Mouse (Mus musculus) erythroblast, embryonic 14.5 days (primary cell): ENCODE results near the gene Camkk2. TPM values are rescaled to one million over a fixed set of nuclear protein-coding genes. Genes with fewer than 3 reads are reported as not detected.

Experiments
- H3K27me3 ChIP-seq: 2 replicates; pipeline ENCODE4 v1.6.1; 2012; ENCODE audit warnings: inconsistent platforms; ENCODE audit not compliant: control insufficient read depth
- H3K36me3 ChIP-seq: 2 replicates; pipeline ENCODE4 v1.6.1; 2012; ENCODE audit warnings: mild to moderate bottlenecking, inconsistent platforms; ENCODE audit not compliant: control insufficient read depth
- H3K4me1 ChIP-seq: 2 replicates; pipeline ENCODE4 v1.6.1; 2012; ENCODE audit warnings: inconsistent platforms; ENCODE audit not compliant: control insufficient read depth
- H3K4me3 ChIP-seq: replicated peaks from 2 replicates; pipeline ENCODE3; 2012; ENCODE audit warnings: moderate library complexity, mild to moderate bottlenecking, inconsistent platforms
- H3K9me3 ChIP-seq: 2 replicates; pipeline ENCODE4 v1.6.1; 2012; ENCODE audit warnings: low read length, inconsistent platforms, mixed read lengths; ENCODE audit not compliant: control insufficient read depth
- GATA1 ChIP-seq: IDR thresholded peaks from 2 replicates; pipeline ENCODE4 v1.6.1; 2012; ENCODE audit warnings: low read length, inconsistent platforms, mixed read lengths
- TAL1 ChIP-seq: IDR thresholded peaks from 3 replicates; pipeline ENCODE4 v1.6.1; 2012; ENCODE audit warnings: low read length, inconsistent platforms, mixed read lengths
- polyA plus RNA-seq: library from polyadenylated mRNA; stranded (reverse); fragments of >175 nt; gene quantifications from 2 replicates; pipeline ENCODE4 v1.2.3, GENCODE M21; 2012

Gene Camkk2
- polyA plus RNA-seq, 1 experiment, result 2.1 TPM

DNA sequence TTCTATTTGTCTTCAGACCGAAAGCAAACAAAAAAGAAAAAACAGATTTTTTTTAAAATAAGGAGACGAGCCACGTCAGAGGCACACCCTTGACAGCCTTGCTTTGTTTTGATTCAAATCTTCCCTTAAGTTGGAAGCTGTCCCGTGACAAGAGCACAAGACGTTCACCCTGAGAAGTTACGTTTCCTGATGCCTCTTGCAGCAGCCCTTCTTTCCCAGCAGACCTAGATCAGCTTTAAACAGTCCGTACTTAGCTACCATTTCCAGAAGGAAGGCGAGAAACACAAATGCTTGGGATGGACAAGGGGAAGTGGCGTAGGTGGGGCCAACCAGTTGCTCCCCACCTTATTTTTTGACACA lies 80.5 kb downstream of the Camkk2 start:
- Histone ChIP-seq H3K4me1 (peaks cover 53% of the 10 kb centered on the region), H3K4me3 (peak overlapping the region; percentile 2)

DNA sequence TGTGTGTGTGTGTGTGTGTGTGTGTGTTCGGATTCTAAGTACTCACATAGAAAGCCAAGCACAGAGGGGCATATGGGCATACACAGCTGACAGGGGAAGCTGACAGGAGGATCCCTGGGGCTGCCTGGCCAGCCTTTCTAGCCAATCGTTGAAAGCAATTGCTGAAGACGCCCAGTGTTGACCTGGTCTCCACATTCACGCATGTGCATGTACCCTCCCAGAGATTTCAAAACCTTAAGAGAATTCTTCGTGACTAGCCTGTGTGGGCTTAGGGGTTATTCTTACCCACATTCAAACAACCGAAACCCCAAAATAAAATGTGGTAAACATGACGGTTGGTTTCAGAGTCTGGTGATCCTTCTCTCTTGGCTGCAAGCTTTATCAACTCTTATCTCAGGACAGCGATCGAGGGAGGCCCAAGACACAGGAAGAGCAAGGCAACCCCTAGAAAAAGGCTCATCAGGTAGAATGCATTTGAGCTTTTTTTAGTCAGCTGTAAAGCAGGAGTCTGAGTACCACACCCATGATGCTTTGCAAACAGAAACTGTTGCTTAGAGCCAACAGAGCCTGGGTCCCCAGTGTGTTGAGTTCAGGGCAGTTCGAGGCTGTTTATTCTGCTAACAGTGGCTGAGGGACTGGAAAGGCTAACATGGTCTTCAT lies 81.0 kb downstream of the Camkk2 start:
- TF ChIP-seq TAL1, result no peak
- no peak for TF ChIP-seq GATA1
- H3K4me3 ChIP-seq, result peak overlapping the region; percentile 34
- no peaks in the 10 kb centered on the region for H3K9me3 ChIP-seq
- no peaks in the 10 kb centered on the region for H3K27me3 ChIP-seq
- no peaks in the 10 kb centered on the region for H3K36me3 ChIP-seq
- peaks cover 50% of the 10 kb centered on the region for H3K4me1 ChIP-seq

More for the DNA sequence above, 80.5 kb downstream of the Camkk2 start:
- H3K9me3 ChIP-seq, result no peaks in the 10 kb centered on the region
- no peaks in the 10 kb centered on the region for H3K27me3 ChIP-seq
- no peaks in the 10 kb centered on the region for H3K36me3 ChIP-seq
- no peak for TF ChIP-seq GATA1
- no peak for TF ChIP-seq TAL1

DNA sequence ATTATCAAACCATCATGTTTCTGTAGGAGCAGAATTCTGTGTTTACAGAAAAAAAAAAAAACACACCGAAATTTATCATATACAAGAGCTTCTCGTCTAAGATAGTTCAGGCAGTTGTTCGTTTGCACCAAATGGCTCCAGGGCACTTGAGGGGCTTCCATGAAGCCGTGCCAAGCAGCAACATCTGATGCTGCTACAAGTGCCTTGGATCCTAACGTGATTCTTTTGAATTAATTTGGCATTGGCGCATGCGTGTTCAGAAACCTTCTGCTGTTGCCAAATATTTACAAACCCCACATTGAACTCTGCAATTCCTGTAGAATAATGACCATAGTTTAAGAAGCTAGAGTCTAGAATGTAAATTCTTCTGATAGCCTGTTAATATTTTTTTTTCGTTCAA lies 83.7 kb downstream of the Camkk2 start:
- Histone ChIP-seq H3K27me3 (no peaks in the 10 kb centered on the region), H3K36me3 (no peaks in the 10 kb centered on the region), H3K4me3 (no peak overlapping the region), H3K9me3 (no peaks in the 10 kb centered on the region), H3K4me1 (peaks cover 36% of the 10 kb centered on the region)
- TF ChIP-seq TAL1, result no peak
- no peak for TF ChIP-seq GATA1

DNA sequence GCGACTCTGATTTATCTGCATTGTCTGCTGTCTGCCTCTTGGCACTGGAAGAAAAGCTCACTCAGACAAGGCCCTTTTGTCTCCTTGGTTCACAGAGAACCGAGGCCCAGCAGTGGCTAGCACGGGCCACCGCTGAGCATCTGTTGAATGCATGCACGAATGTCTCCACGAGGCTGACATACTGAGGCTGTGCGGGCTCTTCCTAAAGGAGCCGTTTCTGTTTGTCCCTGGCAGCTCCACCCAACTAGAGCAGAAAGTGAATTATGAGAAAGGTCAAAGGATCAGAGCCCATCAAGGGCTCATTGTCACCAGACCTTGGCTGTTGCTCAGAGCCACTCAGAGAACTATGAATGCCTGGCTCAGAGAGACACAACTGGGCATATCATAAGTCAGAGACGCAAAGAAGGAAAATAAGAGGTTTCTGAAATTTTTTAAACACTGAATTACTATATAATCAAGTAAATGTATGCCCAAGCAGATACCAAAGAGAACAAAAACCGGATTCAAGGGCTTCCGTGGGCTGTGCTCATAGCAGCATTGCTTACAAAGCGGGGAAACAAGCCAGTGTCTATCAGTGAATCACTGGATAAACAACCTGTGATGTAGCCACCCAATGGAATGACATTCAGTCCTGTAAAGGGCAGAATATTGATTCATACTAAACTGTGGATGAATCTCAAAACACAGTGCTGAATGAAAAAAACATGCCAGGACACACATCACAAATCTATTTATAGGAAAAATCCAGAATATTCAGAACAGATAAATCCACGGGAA lies 85.6 kb downstream of the Camkk2 start:
- H3K27me3 ChIP-seq, result no peaks in the 10 kb centered on the region
- H3K4me1 ChIP-seq, result peaks cover 18% of the 10 kb centered on the region
- H3K36me3 ChIP-seq, result no peaks in the 10 kb centered on the region
- no peaks in the 10 kb centered on the region for H3K9me3 ChIP-seq
- no peak overlapping the region for H3K4me3 ChIP-seq
- TF ChIP-seq GATA1, result no peak
- TF ChIP-seq TAL1, result no peak

DNA sequence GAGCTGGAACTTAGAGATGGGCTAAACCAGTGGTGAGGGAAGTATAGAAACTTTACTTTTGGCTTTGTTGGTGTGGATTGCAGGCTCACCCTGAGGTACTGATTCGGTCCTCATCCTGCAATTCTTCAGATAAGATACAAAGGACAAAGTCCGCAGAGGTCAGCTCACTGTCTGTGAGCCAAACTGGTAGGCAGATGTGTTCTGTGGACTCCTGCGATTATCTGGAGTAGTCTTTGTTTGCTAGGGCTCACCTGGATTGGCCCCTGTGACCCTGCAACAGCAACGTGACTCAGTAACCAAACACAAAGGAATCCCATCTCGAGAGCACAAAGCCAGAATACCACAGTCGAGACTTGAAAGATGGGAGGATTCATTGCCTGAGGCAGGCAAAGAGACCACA lies 88.7 kb downstream of the Camkk2 start:
- Histone ChIP-seq H3K4me3 (no peak overlapping the region), H3K36me3 (no peaks in the 10 kb centered on the region), H3K4me1 (peaks cover 8% of the 10 kb centered on the region), H3K9me3 (no peaks in the 10 kb centered on the region), H3K27me3 (no peaks in the 10 kb centered on the region)
- TF ChIP-seq TAL1 (no peak), GATA1 (no peak)

DNA sequence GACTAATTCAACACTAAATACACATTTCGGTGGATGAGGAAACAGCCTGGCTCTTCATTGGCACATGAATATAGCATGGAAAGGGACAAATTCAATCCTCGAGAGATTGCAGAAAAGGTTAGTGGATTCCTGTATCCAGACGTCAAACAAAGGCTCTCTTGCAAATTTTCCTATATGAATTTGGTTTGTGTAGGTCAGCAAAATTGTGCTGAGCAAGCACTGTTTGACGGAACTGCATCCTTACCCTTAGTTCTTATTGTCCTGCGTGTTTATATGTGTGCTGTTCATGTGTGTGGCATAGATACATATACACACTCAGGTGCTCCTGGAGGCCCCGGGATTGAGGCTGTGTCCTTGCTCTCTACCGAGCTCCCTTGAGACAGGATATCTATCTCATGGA lies 90.1 kb downstream of the Camkk2 start:
- H3K4me3 ChIP-seq, result no peak overlapping the region
- H3K4me1 ChIP-seq, result peaks cover 8% of the 10 kb centered on the region
- H3K9me3 ChIP-seq, result no peaks in the 10 kb centered on the region
- TF ChIP-seq GATA1 (no peak), TAL1 (no peak)
- H3K27me3 ChIP-seq, result no peaks in the 10 kb centered on the region
- H3K36me3 ChIP-seq, result no peaks in the 10 kb centered on the region

DNA sequence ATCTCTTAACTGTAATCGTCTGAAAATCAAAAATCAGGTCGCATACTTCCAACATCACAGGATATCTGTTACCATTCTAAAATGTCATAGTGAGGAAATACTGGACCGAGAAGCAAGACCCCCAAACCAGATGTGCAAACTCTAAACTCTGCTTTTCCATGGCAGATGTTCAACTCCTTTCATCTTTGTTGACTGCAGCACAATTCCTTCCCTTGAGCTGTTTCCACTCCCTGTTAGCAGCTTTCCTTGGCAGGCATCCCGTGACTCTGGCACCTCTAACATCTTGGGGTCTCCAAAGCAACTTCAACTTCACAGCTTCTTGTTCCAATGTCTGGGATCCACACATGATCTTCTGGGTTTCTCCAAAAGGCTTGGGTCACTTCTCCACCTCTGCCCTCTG lies 91.8 kb downstream of the Camkk2 start:
- Histone ChIP-seq H3K4me3 (no peak overlapping the region), H3K36me3 (no peaks in the 10 kb centered on the region), H3K27me3 (no peaks in the 10 kb centered on the region), H3K4me1 (peaks cover 8% of the 10 kb centered on the region), H3K9me3 (no peaks in the 10 kb centered on the region)
- TF ChIP-seq TAL1 (no peak), GATA1 (no peak)

DNA sequence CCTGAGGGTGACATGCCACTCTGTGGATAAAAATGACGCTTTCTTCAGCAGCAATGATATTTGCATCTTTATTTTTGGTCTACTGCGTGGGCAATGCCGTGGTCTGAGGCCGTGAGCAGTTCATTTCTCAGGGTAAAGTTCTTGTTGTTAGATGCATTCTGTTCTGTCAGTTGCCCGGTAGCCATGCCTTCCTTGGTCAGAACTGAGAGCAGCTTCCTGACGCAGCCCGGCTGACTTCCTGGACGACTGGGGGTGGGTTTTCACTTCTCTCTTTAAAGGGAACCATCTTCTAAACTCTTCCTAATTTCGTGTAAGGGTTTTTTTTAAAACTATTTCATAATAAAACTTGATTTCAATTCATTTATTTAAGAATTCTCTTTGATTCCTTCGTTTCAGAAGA lies 95.3 kb downstream of the Camkk2 start:
- TF ChIP-seq GATA1 (no peak), TAL1 (no peak)
- no peaks in the 10 kb centered on the region for H3K27me3 ChIP-seq
- H3K36me3 ChIP-seq, result no peaks in the 10 kb centered on the region
- H3K4me3 ChIP-seq, result no peak overlapping the region
- H3K9me3 ChIP-seq, result no peaks in the 10 kb centered on the region
- H3K4me1 ChIP-seq, result peaks cover 10% of the 10 kb centered on the region

DNA sequence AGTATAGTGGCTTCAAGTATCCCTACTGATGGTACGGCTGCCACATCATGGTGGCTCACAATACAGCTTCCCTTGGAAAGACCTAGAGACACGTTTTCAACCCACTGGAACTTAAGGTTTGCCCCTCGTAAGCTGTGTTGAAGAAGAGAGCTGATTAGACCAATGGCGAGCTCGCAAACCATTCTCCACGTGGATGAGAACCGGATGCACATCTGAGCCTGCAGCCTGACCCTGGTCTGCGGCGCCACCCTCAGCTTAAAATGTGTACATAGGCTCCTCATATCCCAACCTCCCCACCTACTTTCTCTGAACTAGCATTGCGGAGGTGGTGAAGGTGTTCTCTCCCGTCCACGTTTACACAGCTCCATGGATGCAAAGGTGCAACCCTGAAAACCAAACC lies 97.9 kb downstream of the Camkk2 start:
- TF ChIP-seq GATA1 (no peak), TAL1 (no peak)
- no peaks in the 10 kb centered on the region for H3K27me3 ChIP-seq
- peaks cover 3% of the 10 kb centered on the region for H3K4me1 ChIP-seq
- no peaks in the 10 kb centered on the region for H3K9me3 ChIP-seq
- H3K36me3 ChIP-seq, result no peaks in the 10 kb centered on the region
- H3K4me3 ChIP-seq, result no peak overlapping the region

Other genes with a start within 250 kb of the Camkk2 start
- gene Ift81, start 164.9 kb downstream of the Camkk2 start, polyA plus RNA-seq, result not detected in 2 replicates
- not detected in 2 replicates for gene P2rx7, start 135.5 kb downstream of the Camkk2 start, polyA plus RNA-seq
- gene P2rx4, start 71.9 kb downstream of the Camkk2 start, polyA plus RNA-seq, result 0.03 and 0.24 TPM in 2 replicates
- 22.5 and 37.0 TPM in 2 replicates for gene Anapc5, start 41.9 kb upstream of the Camkk2 start, polyA plus RNA-seq
- 0.64 and 0.77 TPM in 2 replicates for gene Rnf34, start 70.6 kb upstream of the Camkk2 start, polyA plus RNA-seq
- gene Kdm2b, start 210.4 kb upstream of the Camkk2 start, polyA plus RNA-seq, result 2.1 and 2.4 TPM in 2 replicates
- 0.88 and 1.4 TPM in 2 replicates for gene Orai1, start 235.7 kb upstream of the Camkk2 start, polyA plus RNA-seq